Comparison of ENCODE assay signal across 8 mouse cellular contexts in the genomic region with DNA sequence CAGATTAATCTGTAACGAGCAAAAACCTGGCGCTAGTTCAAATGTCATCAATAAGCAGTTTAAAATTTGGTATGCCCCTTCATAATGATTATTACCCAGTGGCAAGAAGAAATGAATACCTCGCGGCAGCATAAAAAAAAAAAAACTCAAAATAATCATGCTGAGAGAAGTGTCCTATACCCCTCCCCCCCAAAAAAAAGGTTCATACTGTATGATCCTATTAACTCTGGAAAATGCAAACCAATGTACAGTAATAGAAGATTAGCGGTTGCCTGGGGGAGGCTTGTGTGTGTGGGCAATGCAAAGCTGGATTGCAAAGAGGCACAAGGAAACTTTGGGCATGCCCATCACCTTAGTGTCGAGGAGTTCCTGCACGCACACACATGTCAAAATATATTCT. TPM values are rescaled to one million over a fixed set of nuclear protein-coding genes. Genes with fewer than 3 reads are reported as not detected.
DNase-seq lines count a peak whose midpoint lies in the region; ATAC-seq lines count a peak whose summit lies in the region.

A gene (plus strand): TSS at position 301 of the 400 bp plus-strand sequence.

- peak within 1 kb of the TSS; percentile 63 for H3K9ac ChIP-seq in kidney, embryonic 16.5 days (replicated peaks; ENCODE audit: low read length)
- H3K9ac ChIP-seq in embryonic facial prominence, embryonic 11.5 days (replicated peaks; ENCODE audit: low read length) = peak within 1 kb of the TSS; percentile 60
- H3K9ac ChIP-seq in intestine, embryonic 14.5 days (ENCODE audit: low read length) = peak within 1 kb of the TSS; percentile 34; the same call in 1 of the 2 replicates
- peak within 1 kb of the TSS; percentile 50 for H3K9ac ChIP-seq in midbrain, embryonic 12.5 days (replicated peaks)

- peak within 1 kb of the TSS; percentile 78 for H3K4me2 ChIP-seq in kidney, embryonic 16.5 days (replicated peaks; ENCODE audit: low read depth, low read length)
- peak within 1 kb of the TSS; percentile 73 for H3K4me2 ChIP-seq in embryonic facial prominence, embryonic 11.5 days (ENCODE audit: low read depth, low read length)
- peak within 1 kb of the TSS; percentile 82 for H3K4me2 ChIP-seq in intestine, embryonic 14.5 days (ENCODE audit: low read length)
- peak within 1 kb of the TSS; percentile 60 for H3K4me2 ChIP-seq in midbrain, embryonic 12.5 days (replicated peaks)

- peak within 1 kb of the TSS; percentile 76 for H3K4me3 ChIP-seq in kidney, embryonic 16.5 days (ENCODE audit: low read length)
- H3K4me3 ChIP-seq in embryonic facial prominence, embryonic 11.5 days (ENCODE audit: low read depth, low read length) = peak within 1 kb of the TSS; percentile 88
- H3K4me3 ChIP-seq in intestine, embryonic 14.5 days (ENCODE audit: low read depth, low read length) = peak within 1 kb of the TSS; percentile 62
- peak within 1 kb of the TSS; percentile 96 for H3K4me3 ChIP-seq in midbrain, embryonic 12.5 days

- 68% methylated on average over 7 of the region's 7 CpGs for WGBS in kidney, embryonic 16.5 days
- WGBS in embryonic facial prominence, embryonic 11.5 days = 73% methylated on average over 7 of the region's 7 CpGs
- 73% methylated on average over 7 of the region's 7 CpGs for WGBS in intestine, embryonic 14.5 days
- 79% methylated on average over 7 of the region's 7 CpGs for WGBS in midbrain, embryonic 12.5 days

- no peak for DNase-seq in kidney, adult 18-20 months
- no peak for DNase-seq in embryonic facial prominence, embryonic 11.5 days (ENCODE audit: low spot score)
- DNase-seq in intestine, embryonic 14.5 days (ENCODE audit: low spot score) = no peak
- no peak for DNase-seq in gastrocnemius, postnatal 25 days
- no peak for DNase-seq in right cerebral cortex, postnatal 4 days
- DNase-seq in cerebellum, adult 18-20 months = no peak

- H3K27ac ChIP-seq in kidney, embryonic 16.5 days (ENCODE audit: low read length) = no peak within 1 kb of the TSS
- no peak within 1 kb of the TSS for H3K27ac ChIP-seq in embryonic facial prominence, embryonic 11.5 days (replicated peaks; ENCODE audit: low read depth, low read length)
- H3K27ac ChIP-seq in intestine, embryonic 14.5 days (ENCODE audit: low read depth) = no peak within 1 kb of the TSS
- H3K27ac ChIP-seq in midbrain, embryonic 12.5 days (replicated peaks) = peak within 1 kb of the TSS; percentile 72

- peaks cover 8% of the 10 kb centered on the region; the same call in 1 of the 2 replicates for H3K9me3 ChIP-seq in kidney, embryonic 16.5 days (ENCODE audit: low read length)
- no peaks in the 10 kb centered on the region for H3K9me3 ChIP-seq in embryonic facial prominence, embryonic 11.5 days (replicated peaks; ENCODE audit: control insufficient read depth, low read length)
- H3K9me3 ChIP-seq in intestine, embryonic 14.5 days (ENCODE audit: control insufficient read depth, low read length) = no peaks in the 10 kb centered on the region
- no peaks in the 10 kb centered on the region for H3K9me3 ChIP-seq in midbrain, embryonic 12.5 days

- H3K36me3 ChIP-seq in kidney, embryonic 16.5 days (ENCODE audit: insufficient read depth, low read length) = no peaks in the 10 kb centered on the region
- H3K36me3 ChIP-seq in embryonic facial prominence, embryonic 11.5 days (replicated peaks; ENCODE audit: control insufficient read depth, insufficient read depth, low read depth, low read length) = no peaks in the 10 kb centered on the region
- no peaks in the 10 kb centered on the region for H3K36me3 ChIP-seq in intestine, embryonic 14.5 days (ENCODE audit: control insufficient read depth, insufficient read depth, low read length)
- no peaks in the 10 kb centered on the region for H3K36me3 ChIP-seq in midbrain, embryonic 12.5 days

- H3K27me3 ChIP-seq in kidney, embryonic 16.5 days (ENCODE audit: insufficient read depth, low read length) = peaks cover 35% of the 10 kb centered on the region
- H3K27me3 ChIP-seq in embryonic facial prominence, embryonic 11.5 days (ENCODE audit: control insufficient read depth, insufficient read depth, low read length) = peaks cover 10% of the 10 kb centered on the region
- H3K27me3 ChIP-seq in intestine, embryonic 14.5 days (replicated peaks; ENCODE audit: control insufficient read depth, insufficient read depth, low read length) = peaks cover 49% of the 10 kb centered on the region
- peaks cover 41% of the 10 kb centered on the region for H3K27me3 ChIP-seq in midbrain, embryonic 12.5 days

- no peak for ATAC-seq in kidney, embryonic 16.5 days (ENCODE audit: low FRiP score, low TSS enrichment)
- ATAC-seq in embryonic facial prominence, embryonic 11.5 days (replicated peaks; ENCODE audit: insufficient number of reproducible peaks, low FRiP score, low TSS enrichment, low read depth) = no peak
- no peak for ATAC-seq in intestine, embryonic 14.5 days (replicated peaks; ENCODE audit: low FRiP score, low TSS enrichment, low read depth)
- ATAC-seq in midbrain, embryonic 12.5 days (ENCODE audit: low FRiP score, low read depth) = no peak

- peaks cover 14% of the 10 kb centered on the region; the same call in 1 of the 2 replicates for H3K4me1 ChIP-seq in kidney, embryonic 16.5 days (ENCODE audit: insufficient read depth, low read length)
- peaks cover 3% of the 10 kb centered on the region; the same call in 1 of the 2 replicates for H3K4me1 ChIP-seq in embryonic facial prominence, embryonic 11.5 days (ENCODE audit: control insufficient read depth, insufficient read depth, low read length)
- peaks cover 6% of the 10 kb centered on the region; the same call in 1 of the 2 replicates for H3K4me1 ChIP-seq in intestine, embryonic 14.5 days (replicated peaks; ENCODE audit: control insufficient read depth, insufficient read depth, low read length)
- peaks cover 25% of the 10 kb centered on the region for H3K4me1 ChIP-seq in midbrain, embryonic 12.5 days

RNA-seq across cellular contexts. Expression of the gene that starts here (rescaled TPM):
- 8.1 and 8.2 TPM in 2 replicates for polyA plus RNA-seq in kidney, embryonic 16.5 days (2015; fragmentation: Nextera tagmentation; extraction: Ambion mirVana)
- polyA plus RNA-seq in embryonic facial prominence, embryonic 11.5 days (2014; fragmentation: Nextera tagmentation; extraction: Ambion mirVana) = 5.6 and 8.2 TPM in 2 replicates
- polyA plus RNA-seq in intestine, embryonic 14.5 days (2014; fragmentation: Nextera tagmentation; extraction: Ambion mirVana) = 4.0 and 5.5 TPM in 2 replicates
- 20.5 and 23.5 TPM in 2 replicates for polyA plus RNA-seq in midbrain, embryonic 12.5 days (2016; fragmentation: Nextera tagmentation; extraction: Ambion mirVana)
- total RNA-seq in gastrocnemius, postnatal 25 days (2021) = under 1 TPM; 0.13 to 0.32 TPM
